ENCODE assay signal across 20 mouse cellular contexts in the genomic region with DNA sequence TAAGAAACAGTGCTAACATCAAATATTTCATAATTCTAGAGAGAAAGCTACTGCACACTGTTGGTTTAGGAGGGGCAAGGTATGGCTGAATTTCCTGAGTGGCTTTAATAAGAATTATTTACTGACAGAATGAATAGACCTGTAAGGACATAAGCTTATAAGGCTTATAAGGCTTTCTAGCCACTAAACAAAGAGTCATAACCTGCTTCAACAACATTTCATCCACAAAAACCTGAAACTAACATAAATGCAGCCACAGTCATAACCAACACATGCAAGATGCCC. TPM values are rescaled to one million over a fixed set of nuclear protein-coding genes. Genes with fewer than 3 reads are reported as not detected.
A peak's percentile ranks its signal among the peaks of the same experiment; 100 is the strongest.
DNase-seq lines count a peak whose midpoint lies in the region; ATAC-seq lines count a peak whose summit lies in the region.
"Had no signal": no experiment of that assay in that cellular context is flagged by ENCODE, and none has a peak within 500 bp of the region (broad histone marks: within the 10 kb centered on the region; RNA-seq: fewer than 3 reads in every experiment).

No protein-coding gene starts in this region.

- peaks cover 48% of the 10 kb centered on the region for H3K4me1 ChIP-seq in erythroblast, embryonic 14.5 days (ENCODE audit: control insufficient read depth)
- peaks cover 29% of the 10 kb centered on the region for H3K4me1 ChIP-seq in hindbrain, embryonic 13.5 days (replicated peaks)
- H3K4me1 ChIP-seq in hindbrain, embryonic 11.5 days (replicated peaks; ENCODE audit: control insufficient read depth, insufficient read depth, low read length): no peaks in the 10 kb centered on the region
- peaks cover 24% of the 10 kb centered on the region for H3K4me1 ChIP-seq in midbrain, embryonic 12.5 days
- peaks cover 12% of the 10 kb centered on the region for H3K4me1 ChIP-seq in midbrain, embryonic 14.5 days (ENCODE audit: control insufficient read depth, insufficient read depth, low read length)

- H3K9me3 ChIP-seq in erythroblast, embryonic 14.5 days (ENCODE audit: control insufficient read depth, low read length): no peaks in the 10 kb centered on the region
- no peaks in the 10 kb centered on the region for H3K9me3 ChIP-seq in hindbrain, embryonic 13.5 days
- H3K9me3 ChIP-seq in hindbrain, embryonic 11.5 days (ENCODE audit: control insufficient read depth, low read length): no peaks in the 10 kb centered on the region
- H3K9me3 ChIP-seq in midbrain, embryonic 12.5 days: no peaks in the 10 kb centered on the region
- no peaks in the 10 kb centered on the region for H3K9me3 ChIP-seq in midbrain, embryonic 14.5 days (ENCODE audit: control insufficient read depth, low read length)
- H3K9me3 ChIP-seq: heart, embryonic 12.5 days; limb, embryonic 10.5 days; midbrain, embryonic 13.5 days had no signal

- H3K9ac ChIP-seq in hindbrain, embryonic 13.5 days: peak overlapping the region; percentile 49; the same call in 1 of the 2 replicates
- H3K9ac ChIP-seq in hindbrain, embryonic 11.5 days (ENCODE audit: low read depth, low read length): no peak overlapping the region
- 0 out of 2 replicates have a peak overlapping the region, but pooled peaks have one; percentile 85 for H3K9ac ChIP-seq in midbrain, embryonic 12.5 days (replicated peaks)
- H3K9ac ChIP-seq in midbrain, embryonic 14.5 days (replicated peaks; ENCODE audit: low read length): no peak overlapping the region
- H3K9ac ChIP-seq: forebrain, postnatal 0 days; heart, embryonic 12.5 days; midbrain, embryonic 13.5 days had no signal

- H3K79me2 ChIP-seq in macrophage (ENCODE audit: inconsistent target): peaks cover 90% of the 10 kb centered on the region

- no peak for DNase-seq in hindbrain, embryonic 11.5 days (ENCODE audit: low spot score)
- no peak for DNase-seq in midbrain, embryonic 14.5 days
- DNase-seq in ovary, postnatal 14 days (ENCODE audit: low spot score): no peak
- DNase-seq: adrenal gland, postnatal 25 days; cerebellum, adult 11-12 months; cerebellum, postnatal 25 days; embryo, embryonic 11 days; forebrain, postnatal 0 days; kidney, adult 2 months; kidney, postnatal 25 days had no signal

- no peaks in the 10 kb centered on the region for H3K27me3 ChIP-seq in erythroblast, embryonic 14.5 days (ENCODE audit: control insufficient read depth)
- no peaks in the 10 kb centered on the region for H3K27me3 ChIP-seq in hindbrain, embryonic 13.5 days
- H3K27me3 ChIP-seq in hindbrain, embryonic 11.5 days (ENCODE audit: control insufficient read depth, insufficient read depth, low read length): no peaks in the 10 kb centered on the region
- H3K27me3 ChIP-seq in midbrain, embryonic 12.5 days: no peaks in the 10 kb centered on the region
- H3K27me3 ChIP-seq in midbrain, embryonic 14.5 days (ENCODE audit: control insufficient read depth, insufficient read depth, low read length): no peaks in the 10 kb centered on the region
- H3K27me3 ChIP-seq: heart, embryonic 12.5 days; midbrain, embryonic 13.5 days had no signal

- H3K36me3 ChIP-seq in erythroblast, embryonic 14.5 days (ENCODE audit: control insufficient read depth): peaks cover 42% of the 10 kb centered on the region
- H3K36me3 ChIP-seq in hindbrain, embryonic 13.5 days: peaks cover 4% of the 10 kb centered on the region
- H3K36me3 ChIP-seq in hindbrain, embryonic 11.5 days (ENCODE audit: control insufficient read depth, insufficient read depth, low read length): no peaks in the 10 kb centered on the region
- no peaks in the 10 kb centered on the region; the same call in 1 of the 2 replicates for H3K36me3 ChIP-seq in midbrain, embryonic 12.5 days
- H3K36me3 ChIP-seq in midbrain, embryonic 14.5 days (ENCODE audit: control insufficient read depth, insufficient read depth, low read length): 0 out of 2 replicates have a peak, but pooled peaks cover 3% of the 10 kb centered on the region
- peaks cover 6% of the 10 kb centered on the region; the same call in 1 of the 2 replicates for H3K36me3 ChIP-seq in macrophage (ENCODE audit: inconsistent target)

- no peak overlapping the region for H3K27ac ChIP-seq in hindbrain, embryonic 13.5 days
- no peak overlapping the region for H3K27ac ChIP-seq in hindbrain, embryonic 11.5 days (ENCODE audit: low read depth, low read length)
- H3K27ac ChIP-seq in midbrain, embryonic 12.5 days (replicated peaks): no peak overlapping the region
- H3K27ac ChIP-seq in midbrain, embryonic 14.5 days (replicated peaks; ENCODE audit: low read depth, low read length): no peak overlapping the region
- peak overlapping the region; percentile 47 for H3K27ac ChIP-seq in macrophage
- H3K27ac ChIP-seq: limb, embryonic 10.5 days; midbrain, embryonic 13.5 days had no signal

- H3K4me3 ChIP-seq in erythroblast, embryonic 14.5 days (replicated peaks): peak overlapping the region; percentile 68
- H3K4me3 ChIP-seq in hindbrain, embryonic 13.5 days: no peak overlapping the region
- H3K4me3 ChIP-seq in hindbrain, embryonic 11.5 days (ENCODE audit: low read depth, low read length): no peak overlapping the region
- H3K4me3 ChIP-seq in midbrain, embryonic 12.5 days: no peak overlapping the region
- H3K4me3 ChIP-seq in midbrain, embryonic 14.5 days (replicated peaks; ENCODE audit: low read depth, low read length): no peak overlapping the region
- no peak overlapping the region for H3K4me3 ChIP-seq in macrophage (ENCODE audit: inconsistent target)
- H3K4me3 ChIP-seq: heart, embryonic 12.5 days had no signal

- no peak for ATAC-seq in erythroblast, adult 5-6 weeks (replicated peaks; ENCODE audit: low FRiP score, poor library complexity, severe bottlenecking)
- ATAC-seq in hindbrain, embryonic 13.5 days (ENCODE audit: low FRiP score): no peak
- ATAC-seq in hindbrain, embryonic 11.5 days (ENCODE audit: low FRiP score): no peak
- no peak for ATAC-seq in midbrain, embryonic 12.5 days (ENCODE audit: low FRiP score, low read depth)
- ATAC-seq in midbrain, embryonic 14.5 days (ENCODE audit: low FRiP score, low TSS enrichment): no peak
- ATAC-seq: CD4-positive, CD25-positive, alpha-beta regulatory T cell, adult 4 months; forebrain, postnatal 0 days; inflammation-experienced regulatory T-cells, adult 6 months; midbrain, embryonic 13.5 days had no signal

- no peak overlapping the region for H3K4me2 ChIP-seq in hindbrain, embryonic 13.5 days
- no peak overlapping the region for H3K4me2 ChIP-seq in hindbrain, embryonic 11.5 days (replicated peaks; ENCODE audit: low read depth, low read length)
- H3K4me2 ChIP-seq in midbrain, embryonic 12.5 days (replicated peaks): no peak overlapping the region
- no peak overlapping the region for H3K4me2 ChIP-seq in midbrain, embryonic 14.5 days (ENCODE audit: low read length)
- H3K4me2 ChIP-seq: heart, embryonic 12.5 days had no signal

RNA-seq across cellular contexts. Expression of gene Cisd2, which starts 2.5 kb away (rescaled TPM):
- polyA plus RNA-seq in erythroblast, embryonic 14.5 days (2012): 3.5 TPM in 2 replicates
- total RNA-seq in erythroblast, adult 5-6 weeks (2015; ENCODE audit: low replicate concordance): 20.1 and 21.1 TPM in 2 replicates
- 9.6 and 13.4 TPM in 2 replicates for total RNA-seq in erythroblast, adult 5-6 weeks (2017; ENCODE audit: low replicate concordance)
- polyA plus RNA-seq in hindbrain, embryonic 13.5 days (2015; fragmentation: Nextera tagmentation; extraction: Ambion mirVana): 74.1 and 77.0 TPM in 2 replicates
- polyA plus RNA-seq in hindbrain, embryonic 11.5 days (2014; fragmentation: Nextera tagmentation; extraction: Ambion mirVana): 80.6 and 92.3 TPM in 2 replicates
- polyA plus RNA-seq in midbrain, embryonic 12.5 days (2016; fragmentation: Nextera tagmentation; extraction: Ambion mirVana): 93.1 and 93.3 TPM in 2 replicates
- 55.2 and 67.0 TPM in 2 replicates for polyA plus RNA-seq in midbrain, embryonic 14.5 days (2014; fragmentation: Nextera tagmentation; extraction: Ambion mirVana)
- 100 to 1,000 TPM in 6 of 26 experiments, 10 to 100 TPM in 20; 26.2 to 130 (median 74.0) TPM for total RNA-seq in macrophage (2018; cell fraction: chromatin; rRNA removed)
- total RNA-seq in macrophage (2018; cell fraction: cytosol; rRNA removed): 10 to 100 TPM; 18.0 to 33.1 (median 24.8) TPM
- total RNA-seq in macrophage (2018; cell fraction: nucleus; rRNA removed): 100 to 1,000 TPM in 6 of 26 experiments, 10 to 100 TPM in 20; 43.1 to 132 (median 69.0) TPM
- 28.4 to 33.3 TPM (median 31.0 TPM) in 3 replicates for polyA plus RNA-seq in macrophage (2018)

RNA-seq across cellular contexts. Expression of gene Ube2d3, which starts 16.7 kb away (rescaled TPM):
- 24.9 and 31.3 TPM in 2 replicates for polyA plus RNA-seq in erythroblast, embryonic 14.5 days (2012)
- total RNA-seq in erythroblast, adult 5-6 weeks (2015; ENCODE audit: low replicate concordance): 298 and 352 TPM in 2 replicates
- 160 and 276 TPM in 2 replicates for total RNA-seq in erythroblast, adult 5-6 weeks (2017; ENCODE audit: low replicate concordance)
- 399 and 409 TPM in 2 replicates for polyA plus RNA-seq in hindbrain, embryonic 13.5 days (2015; fragmentation: Nextera tagmentation; extraction: Ambion mirVana)
- polyA plus RNA-seq in hindbrain, embryonic 11.5 days (2014; fragmentation: Nextera tagmentation; extraction: Ambion mirVana): 662 and 666 TPM in 2 replicates
- polyA plus RNA-seq in midbrain, embryonic 12.5 days (2016; fragmentation: Nextera tagmentation; extraction: Ambion mirVana): 497 and 504 TPM in 2 replicates
- 337 and 443 TPM in 2 replicates for polyA plus RNA-seq in midbrain, embryonic 14.5 days (2014; fragmentation: Nextera tagmentation; extraction: Ambion mirVana)
- 100 to 1,000 TPM; 284 to 637 (median 437) TPM for total RNA-seq in macrophage (2018; cell fraction: chromatin; rRNA removed)
- 100 to 1,000 TPM; 384 to 573 (median 438) TPM for total RNA-seq in macrophage (2018; cell fraction: cytosol; rRNA removed)
- total RNA-seq in macrophage (2018; cell fraction: nucleus; rRNA removed): 100 to 1,000 TPM; 313 to 540 (median 402) TPM
- 349 to 995 TPM (median 450 TPM) in 3 replicates for polyA plus RNA-seq in macrophage (2018)

Comparison
In these comparisons a context has a peak if more than half of its experiments do, and no peak if none do; other contexts are left out.
1. H3K9ac ChIP-seq: peak in hindbrain, embryonic 13.5 days (single experiment) and midbrain, embryonic 12.5 days (single experiment); none in hindbrain, embryonic 11.5 days (single experiment) and midbrain, embryonic 14.5 days (single experiment).
2. RNA of gene Ube2d3, which starts 16.7 kb away (polyA plus RNA-seq): 349 to 995 TPM in macrophage, 662 to 666 TPM in hindbrain, embryonic 11.5 days, 497 to 504 TPM in midbrain, embryonic 12.5 days, 337 to 443 TPM in midbrain, embryonic 14.5 days and 399 to 409 TPM in hindbrain, embryonic 13.5 days; 24.9 to 31.3 TPM in erythroblast, embryonic 14.5 days; every median in the first group is over 10 times any median in the second.